Comparison of ENCODE assay signal across 19 mouse cellular contexts in the genomic region with DNA sequence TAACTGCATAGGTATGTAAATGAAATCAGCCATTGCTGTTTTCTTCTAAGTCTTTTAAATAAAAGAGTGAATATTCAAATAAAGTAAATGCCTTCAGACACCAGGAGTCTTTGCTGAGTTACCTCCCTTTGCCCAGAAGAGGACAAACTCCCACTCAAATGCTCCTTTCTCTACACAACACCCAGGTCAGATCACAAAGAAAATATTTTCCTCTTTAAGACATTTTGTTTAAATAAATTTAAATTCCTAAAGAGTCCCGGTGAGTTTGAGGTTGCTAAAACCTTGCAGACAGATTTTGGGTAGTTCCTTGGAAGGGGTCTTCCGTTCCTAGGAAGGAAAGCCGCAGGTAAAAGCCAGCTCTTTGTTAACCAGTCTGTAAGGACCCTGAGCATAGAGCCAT. TPM values are rescaled to one million over a fixed set of nuclear protein-coding genes. Genes with fewer than 3 reads are reported as not detected.
DNase-seq lines count a peak whose midpoint lies in the region.
"Had no signal": no experiment of that assay in that cellular context is flagged by ENCODE, and none has a peak within 500 bp of the region (broad histone marks: within the 10 kb centered on the region; RNA-seq: fewer than 3 reads in every experiment).

No protein-coding gene starts in this region.

- DNase-seq in heart, adult 11 months: peak; percentile 14
- no peak for DNase-seq in heart, postnatal 4 days
- DNase-seq in ES-CJ7 (ENCODE audit: low read depth, low spot score): peak; percentile 90
- peak; percentile 96 for DNase-seq in R1 (ENCODE audit: low read depth, low spot score)
- no peak for DNase-seq in kidney, adult 8-10 months
- DNase-seq in kidney, postnatal 14 days: no peak
- DNase-seq in spleen, adult 12 weeks (ENCODE audit: low spot score): no peak
- DNase-seq: adrenal gland, adult 8-10 months; adrenal gland, postnatal 14 days; adrenal gland, postnatal 36 days; B cell, adult 2 months; cerebellum, adult 11-12 months; cerebellum, adult 2 months; cerebellum, adult 9-10 months; cerebellum, postnatal 10 days; cerebellum, postnatal 25 days; forebrain, postnatal 0 days had no signal

RNA-seq across cellular contexts. Expression of gene Foxd3, which starts 14.2 kb away (rescaled TPM):
- under 1 TPM; 0.25 to 0.26 TPM for total RNA-seq in heart, postnatal 4 days (2021)
- total RNA-seq: CH12.LX, G1E had no signal

Comparison
In these comparisons a context has a peak if more than half of its experiments do, and no peak if none do; other contexts are left out.
1. DNase-seq: peak in heart, adult 11 months (single experiment), ES-CJ7 (single experiment) and R1 (single experiment); none in heart, postnatal 4 days (single experiment), kidney, adult 8-10 months (0 of 2), kidney, postnatal 14 days (single experiment) and spleen, adult 12 weeks (single experiment).